Mouse (Mus musculus) spleen, postnatal 10 days (tissue): ENCODE data around the gene Pum2.
"Not testable (repeated sequence)": the region's sequence is repeated elsewhere in the genome, so short reads cannot be mapped to it uniquely, and the experiment has no call there.

ENCODE experiments used
- DNase-seq, 2 experiments: peaks; one replicate each; pipeline ENCODE4 v3.0.0; 2021 to 2022; ENCODE audit warnings: low spot score in 2 of 2

Pum2 gene

GRCm38 (mm10) chr12:8673974-8674306 lies at the start of gene Pum2:
Gene Pum2 (plus strand): TSS chr12:8674134.
- DNase-seq: peak; percentile 90 to 94

- DNase-seq: no peak
Observed at GRCm38 (mm10) chr12:8629537-8629936, 44.4 kb upstream of the Pum2 start.

- no peak for DNase-seq
Observed at GRCm38 (mm10) chr12:8631691-8632090, 42.2 kb upstream of the Pum2 start.

GRCm38 (mm10) chr12:8632737-8633365 lies 41.1 kb upstream of the Pum2 start:
- no peak for DNase-seq

GRCm38 (mm10) chr12:8634306-8634705 lies 39.6 kb upstream of the Pum2 start:
- DNase-seq: no peak

GRCm38 (mm10) chr12:8635546-8635945 lies 38.4 kb upstream of the Pum2 start:
- no peak for DNase-seq

GRCm38 (mm10) chr12:8636945-8637344 lies 37.0 kb upstream of the Pum2 start:
- DNase-seq: no peak

- DNase-seq: peak; percentile 86 to 90
Observed at GRCm38 (mm10) chr12:8638411-8639087, 35.4 kb upstream of the Pum2 start.

- DNase-seq: not testable (repeated sequence)
Observed at GRCm38 (mm10) chr12:8640186-8640585, 33.7 kb upstream of the Pum2 start.

GRCm38 (mm10) chr12:8640711-8641424 lies 33.1 kb upstream of the Pum2 start:
- DNase-seq: peak; percentile 98 to 100

GRCm38 (mm10) chr12:8641425-8641735 lies 32.6 kb upstream of the Pum2 start:
- no peak for DNase-seq

GRCm38 (mm10) chr12:8648211-8648610 lies 25.7 kb upstream of the Pum2 start:
- DNase-seq: not testable (repeated sequence)

- DNase-seq: not testable (repeated sequence)
Observed at GRCm38 (mm10) chr12:8650027-8650426, 23.9 kb upstream of the Pum2 start.

- no peak for DNase-seq
Observed at GRCm38 (mm10) chr12:8656596-8656995, 17.3 kb upstream of the Pum2 start.

- no peak for DNase-seq
Observed at GRCm38 (mm10) chr12:8657116-8657515, 16.8 kb upstream of the Pum2 start.

GRCm38 (mm10) chr12:8657629-8658366 lies 16.1 kb upstream of the Pum2 start:
- no peak for DNase-seq

- peak in 1 of 2 experiments; percentile 33 for DNase-seq
Observed at GRCm38 (mm10) chr12:8659406-8660279, 14.3 kb upstream of the Pum2 start.

GRCm38 (mm10) chr12:8661747-8662146 lies 12.2 kb upstream of the Pum2 start:
- DNase-seq: no peak

- no peak for DNase-seq
Observed at GRCm38 (mm10) chr12:8662175-8662574, 11.8 kb upstream of the Pum2 start.

GRCm38 (mm10) chr12:8662721-8663120 lies 11.2 kb upstream of the Pum2 start:
- no peak for DNase-seq

GRCm38 (mm10) chr12:8667473-8668255 lies 6.3 kb upstream of the Pum2 start:
- DNase-seq: no peak
